Mouse (Mus musculus): ENCODE data around the gene Kcnh2. TPM values are rescaled to one million over a fixed set of nuclear protein-coding genes. Genes with fewer than 3 reads are reported as not detected.

Kcnh2 gene
- 4.9 and 5.1 TPM in 2 replicates for polyA plus RNA-seq (2021; fragmentation: Nextera tagmentation)
- long read RNA-seq, experiment 1, partial matches to known transcripts, result 18 of 24 reads
- long read RNA-seq, experiment 1, other reads (novel, unspliced or antisense), result 2 of 24 reads
- long read RNA-seq, experiment 2, partial matches to known transcripts, result 8 of 13 reads
- long read RNA-seq, experiment 2, other reads (novel, unspliced or antisense), result 2 of 13 reads

DNA sequence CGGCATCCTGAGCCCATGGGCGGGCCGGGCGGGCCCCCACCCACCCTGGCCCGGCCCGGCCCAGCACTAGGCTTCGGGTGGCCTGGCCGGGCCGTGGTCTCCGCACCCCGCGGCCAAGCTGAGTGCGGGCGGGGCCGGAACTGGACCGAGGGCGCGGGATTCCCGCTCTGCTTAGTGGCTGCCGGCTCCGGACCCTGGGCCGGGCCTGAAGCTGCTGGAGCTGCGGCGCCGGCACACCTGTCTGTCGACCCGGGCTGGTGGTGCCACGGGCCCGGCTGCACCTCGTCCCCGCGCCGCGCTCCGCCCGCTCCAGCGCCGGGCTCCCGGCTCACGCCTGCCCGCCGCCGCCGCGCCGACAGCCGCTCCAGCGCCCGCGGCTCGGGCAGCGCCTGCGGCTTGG lies at the start of gene Kcnh2:
Gene Kcnh2, minus strand, starts transcription at position 327 of the 400 bp plus-strand sequence.

DNA sequence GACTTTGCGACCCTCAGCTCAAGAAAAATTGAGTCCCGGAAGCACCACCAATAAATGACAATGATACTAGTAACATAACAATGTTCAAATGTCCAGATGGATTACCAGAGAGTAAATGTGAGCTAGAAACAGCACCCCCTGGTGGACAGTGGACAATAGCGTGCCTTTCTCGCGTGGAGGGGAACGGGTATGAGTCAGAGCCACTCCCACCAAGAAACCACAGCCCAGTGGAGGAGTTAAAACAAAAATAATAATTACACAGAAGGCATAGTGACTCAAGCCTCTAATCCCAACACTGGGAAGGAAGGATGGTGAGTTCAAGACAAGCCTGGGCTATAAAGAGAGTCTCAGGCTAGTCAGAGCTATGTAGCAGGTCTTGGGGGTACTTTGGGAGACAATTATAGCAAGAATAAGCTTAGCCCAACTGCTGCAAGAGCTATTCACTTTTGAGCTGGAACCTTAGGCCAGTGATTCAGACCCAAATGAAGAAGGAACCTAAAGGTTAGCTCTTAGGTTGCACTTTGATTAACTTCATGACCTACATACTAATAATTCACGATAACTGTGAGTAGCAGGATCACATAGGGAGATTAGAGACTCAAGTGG lies 42.1 kb upstream of the Kcnh2 start, which contains the start of gene Abcb8:
Gene Abcb8, plus strand, starts transcription at position 272 of the 606 bp plus-strand sequence.

DNA sequence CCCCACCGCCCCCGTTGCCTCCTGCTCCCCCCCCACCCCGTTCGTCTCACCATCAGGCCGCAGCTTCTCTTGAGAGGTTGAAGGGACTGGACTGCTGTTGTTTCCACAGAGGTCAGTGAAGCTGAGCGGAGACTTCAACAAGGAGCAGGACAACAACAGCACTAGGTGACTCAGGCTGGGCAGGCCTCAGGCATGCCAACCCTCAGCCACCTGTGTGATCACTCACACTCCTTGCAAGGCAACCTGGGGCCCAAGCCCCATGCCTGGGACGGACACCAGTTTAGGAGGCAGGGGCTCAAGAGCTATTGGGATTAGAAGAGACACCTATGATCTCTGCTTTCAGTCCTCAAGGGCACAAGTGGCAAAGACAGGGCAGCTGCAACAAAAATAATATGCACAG lies 40.5 kb upstream of the Kcnh2 start, which contains the start of gene Atg9b:
Gene Atg9b, minus strand, starts transcription at position 280 of the 400 bp plus-strand sequence.

DNA sequence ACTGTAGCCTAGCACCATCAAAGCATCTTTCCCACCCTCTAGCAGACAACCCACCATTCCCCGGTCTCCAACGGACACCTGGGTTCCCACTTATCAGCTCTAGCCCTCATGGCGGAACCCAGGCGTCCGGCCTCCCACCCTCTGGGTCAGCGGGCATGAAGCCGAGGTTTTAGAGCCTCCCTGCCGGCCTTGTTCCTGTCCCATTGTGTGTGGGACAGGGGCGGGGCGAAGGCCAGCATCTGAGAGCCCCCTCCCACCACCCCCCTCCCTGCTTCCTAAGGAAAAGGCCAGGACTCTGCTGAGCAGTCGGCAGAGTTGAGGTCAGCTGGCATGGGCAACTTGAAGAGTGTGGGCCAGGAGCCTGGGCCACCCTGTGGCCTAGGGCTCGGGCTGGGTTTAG lies 13.1 kb upstream of the Kcnh2 start, which contains the start of gene Nos3:
Gene Nos3, plus strand, starts transcription at position 303 of the 400 bp plus-strand sequence.

Other genes with a start within 250 kb of the Kcnh2 start
- gene Nupl2, start 186.6 kb downstream of the Kcnh2 start, polyA plus RNA-seq (2021; fragmentation: Nextera tagmentation), result 8.2 and 9.6 TPM in 2 replicates
- gene Nos3, start 13.2 kb upstream of the Kcnh2 start, polyA plus RNA-seq (2021; fragmentation: Nextera tagmentation), result 1.5 and 3.2 TPM in 2 replicates
- 1.5 and 4.8 TPM in 2 replicates for gene Atg9b, start 40.5 kb upstream of the Kcnh2 start, polyA plus RNA-seq (2021; fragmentation: Nextera tagmentation)
- 35.4 and 46.1 TPM in 2 replicates for gene Abcb8, start 42.1 kb upstream of the Kcnh2 start, polyA plus RNA-seq (2021; fragmentation: Nextera tagmentation)
- not detected in 2 replicates for gene Asic3, start 61.8 kb upstream of the Kcnh2 start, polyA plus RNA-seq (2021; fragmentation: Nextera tagmentation)
- gene Cdk5, start 71.9 kb upstream of the Kcnh2 start, polyA plus RNA-seq (2021; fragmentation: Nextera tagmentation), result 125 and 165 TPM in 2 replicates
- 9.5 and 9.9 TPM in 2 replicates for gene Slc4a2, start 72.2 kb upstream of the Kcnh2 start, polyA plus RNA-seq (2021; fragmentation: Nextera tagmentation)
- gene Fastk, start 93.7 kb upstream of the Kcnh2 start, polyA plus RNA-seq (2021; fragmentation: Nextera tagmentation), result 144 and 180 TPM in 2 replicates
- gene Tmub1, start 96.2 kb upstream of the Kcnh2 start, polyA plus RNA-seq (2021; fragmentation: Nextera tagmentation), result 35.2 and 37.2 TPM in 2 replicates
- gene Agap3, start 100.6 kb upstream of the Kcnh2 start, polyA plus RNA-seq (2021; fragmentation: Nextera tagmentation), result 59.0 and 78.2 TPM in 2 replicates
- 0.05 and 0.07 TPM in 2 replicates for gene Gbx1, start 175.6 kb upstream of the Kcnh2 start, polyA plus RNA-seq (2021; fragmentation: Nextera tagmentation)
- gene Asb10, start 189.4 kb upstream of the Kcnh2 start, polyA plus RNA-seq (2021; fragmentation: Nextera tagmentation), result 0.51 and 0.61 TPM in 2 replicates
- not detected in 2 replicates for gene 4931409K22Rik, start 205.2 kb upstream of the Kcnh2 start, polyA plus RNA-seq (2021; fragmentation: Nextera tagmentation)
- 65.0 and 76.5 TPM in 2 replicates for gene Abcf2, start 225.9 kb upstream of the Kcnh2 start, polyA plus RNA-seq (2021; fragmentation: Nextera tagmentation)
- 15.5 and 16.0 TPM in 2 replicates for gene Chpf2, start 235.1 kb upstream of the Kcnh2 start, polyA plus RNA-seq (2021; fragmentation: Nextera tagmentation)